Mouse (Mus musculus) liver, embryonic 16.5 days (tissue): ENCODE results near the gene Hemgn. TPM values are rescaled to one million over a fixed set of nuclear protein-coding genes. Genes with fewer than 3 reads are reported as not detected.

Experiments used
- ATAC-seq: fragments of 200-750 bp; cut with Nextera tagmentation; 2 replicates; pipeline ENCODE4 v1.8.0; 2017; ENCODE audit warnings: low read depth, mild to moderate bottlenecking, moderate number of reproducible peaks, moderate library complexity
- H3K27ac ChIP-seq: fragments of 300-500 bp; sonication (generic); 2 replicates; pipeline ENCODE4 v1.5.1; 2014; ENCODE audit warnings: mild to moderate bottlenecking, low read length
- H3K27me3 ChIP-seq: fragments of 300-500 bp; sonication (generic); 2 replicates; pipeline ENCODE4 v1.6.1; 2014; ENCODE audit warnings: low read depth, low read length, mixed read lengths; ENCODE audit not compliant: control insufficient read depth, insufficient read depth
- H3K36me3 ChIP-seq: fragments of 300-500 bp; sonication (generic); 2 replicates; pipeline ENCODE4 v1.6.1; 2014; ENCODE audit warnings: mild to moderate bottlenecking; ENCODE audit not compliant: control insufficient read depth, insufficient read depth
- H3K4me1 ChIP-seq: fragments of 300-500 bp; sonication (generic); 2 replicates; pipeline ENCODE4 v1.6.1; 2014; ENCODE audit warnings: low read depth, low read length, mixed read lengths; ENCODE audit not compliant: control insufficient read depth
- H3K4me2 ChIP-seq: fragments of 300-500 bp; sonication (generic); 2 replicates; pipeline ENCODE4 v1.6.1; 2014; ENCODE audit warnings: low read depth, low read length, mixed read lengths
- H3K4me3 ChIP-seq: fragments of 300-500 bp; sonication (generic); 2 replicates; pipeline ENCODE4 v1.5.1; 2014; ENCODE audit warnings: low read depth, mild to moderate bottlenecking, low read length
- H3K9ac ChIP-seq: fragments of 300-500 bp; sonication (generic); 2 replicates; pipeline ENCODE4 v1.6.1; 2014; ENCODE audit warnings: low read depth, low read length
- H3K9me3 ChIP-seq: fragments of 300-500 bp; sonication (generic); replicated peaks from 2 replicates; pipeline ENCODE4 v1.6.1; 2016; ENCODE audit warnings: low read length; ENCODE audit not compliant: control insufficient read depth
- WGBS: fragments of 180-500 bp; shearing (Covaris S2); extraction: QIAGEN DNeasy Blood & Tissue Kit; methylation state at CpG from one replicate; pipeline ENCODE4 v1.1.7; 2014; ENCODE audit not compliant: insufficient replicate concordance; 5-methylcytosine and 5-hydroxymethylcytosine counted together
- polyA plus RNA-seq: library from polyadenylated mRNA; unstranded; fragments of >200 nt; fragmentation: Nextera tagmentation; extraction: Ambion mirVana; gene quantifications from 2 replicates; pipeline ENCODE4 v1.2.1, GENCODE M21; 2015

Gene Hemgn
- polyA plus RNA-seq, 1 experiment from 2014 or later: 375 TPM

DNA sequence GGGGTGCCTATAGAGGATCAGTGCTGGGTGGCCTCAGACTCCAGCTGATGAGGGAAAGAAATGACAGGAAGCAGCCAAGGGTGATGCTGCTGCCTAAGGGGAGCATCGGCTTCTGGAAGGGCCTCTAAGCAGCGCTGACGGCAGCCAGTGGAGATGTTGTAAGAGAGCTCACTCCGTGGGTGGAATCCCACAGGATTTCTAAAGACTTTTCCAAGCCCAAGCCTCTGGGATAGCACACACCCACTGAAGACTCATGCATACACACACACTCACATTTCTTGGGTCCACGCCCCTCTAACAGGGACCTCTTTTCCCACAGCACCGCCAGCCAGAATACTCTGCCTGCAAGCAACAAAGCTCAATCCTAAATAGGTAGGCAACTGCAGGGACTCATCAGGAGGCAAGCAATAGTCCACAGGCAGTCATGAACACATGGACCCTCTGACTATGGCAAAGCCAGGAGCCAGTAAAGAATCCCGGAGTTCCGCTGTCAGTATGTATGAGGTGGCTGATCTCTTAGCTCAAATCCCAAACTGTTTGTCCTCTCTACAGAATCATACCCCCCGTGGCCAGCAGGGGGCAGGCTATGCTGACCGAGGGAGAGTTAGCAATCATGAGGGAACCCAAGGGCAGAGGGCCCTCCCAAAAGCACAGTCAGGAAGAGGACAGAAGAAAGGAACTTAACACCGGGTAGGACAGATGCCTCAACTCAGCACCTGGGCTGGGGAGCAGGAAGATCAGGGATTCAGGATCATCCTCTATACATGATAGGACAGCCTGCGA is 56.8 kb downstream of the Hemgn start:
- WGBS: 47% methylated on average over 12 of the region's 12 CpGs
- no peaks in the 10 kb centered on the region for H3K9me3 ChIP-seq
- no peak overlapping the region for H3K9ac ChIP-seq
- no peaks in the 10 kb centered on the region for H3K4me1 ChIP-seq
- no peak overlapping the region for H3K27ac ChIP-seq
- H3K36me3 ChIP-seq: no peaks in the 10 kb centered on the region
- no peak for ATAC-seq
- H3K27me3 ChIP-seq: peaks cover 15% of the 10 kb centered on the region
- H3K4me2 ChIP-seq: no peak overlapping the region
- H3K4me3 ChIP-seq: no peak overlapping the region

DNA sequence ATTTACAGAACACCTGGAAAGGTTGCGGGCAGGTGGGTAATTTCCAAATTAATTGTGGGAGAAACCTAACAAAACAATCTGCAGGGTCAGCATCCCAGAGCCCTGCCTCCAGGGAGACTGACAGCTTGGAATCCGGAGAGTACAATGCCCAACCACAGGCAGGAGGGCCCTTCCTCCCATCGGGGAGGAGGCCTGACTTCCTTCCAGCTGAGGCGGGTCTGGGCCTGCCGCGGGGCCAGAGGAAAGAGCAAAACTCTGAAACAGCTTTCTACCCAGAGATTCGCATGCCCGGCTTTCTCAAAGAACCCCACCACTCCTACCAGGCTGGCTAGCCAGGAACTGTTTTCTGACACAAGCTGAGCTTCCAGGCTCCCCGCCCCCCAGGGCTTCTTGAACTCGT is 60.3 kb downstream of the Hemgn start:
- Histone ChIP-seq H3K27me3 (peaks cover 48% of the 10 kb centered on the region), H3K27ac (no peak overlapping the region), H3K36me3 (no peaks in the 10 kb centered on the region), H3K9me3 (no peaks in the 10 kb centered on the region), H3K9ac (no peak overlapping the region), H3K4me1 (no peaks in the 10 kb centered on the region), H3K4me3 (no peak overlapping the region), H3K4me2 (no peak overlapping the region)
- no peak for ATAC-seq
- WGBS: 13% methylated on average over 10 of the region's 10 CpGs

DNA sequence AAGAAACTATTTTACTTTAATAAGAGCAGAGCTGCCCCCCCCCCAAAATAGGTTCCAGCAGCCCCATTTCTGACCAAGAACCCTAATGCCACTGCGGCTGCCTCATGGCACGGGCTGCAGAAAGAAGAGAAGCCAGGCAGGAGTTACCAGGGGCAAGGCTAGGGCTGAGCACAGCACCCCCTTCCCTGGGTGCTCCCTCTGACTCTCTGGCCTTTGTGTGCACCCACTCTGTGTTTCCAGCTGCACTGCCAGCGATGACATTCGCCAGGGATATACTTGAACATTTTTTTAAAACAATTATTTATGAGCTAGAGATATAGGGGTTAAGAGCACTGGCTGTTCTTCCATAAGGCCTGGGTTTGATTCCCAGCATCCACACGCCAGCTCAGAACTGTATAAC is 63.8 kb downstream of the Hemgn start:
- 39% methylated on average over 5 of the region's 5 CpGs for WGBS
- Histone ChIP-seq H3K4me2 (no peak overlapping the region), H3K4me1 (peaks cover 2% of the 10 kb centered on the region; the same call in 1 of the 2 replicates), H3K27ac (no peak overlapping the region), H3K4me3 (no peak overlapping the region), H3K9me3 (no peaks in the 10 kb centered on the region), H3K27me3 (peaks cover 81% of the 10 kb centered on the region), H3K36me3 (no peaks in the 10 kb centered on the region), H3K9ac (no peak overlapping the region)
- no peak for ATAC-seq

DNA sequence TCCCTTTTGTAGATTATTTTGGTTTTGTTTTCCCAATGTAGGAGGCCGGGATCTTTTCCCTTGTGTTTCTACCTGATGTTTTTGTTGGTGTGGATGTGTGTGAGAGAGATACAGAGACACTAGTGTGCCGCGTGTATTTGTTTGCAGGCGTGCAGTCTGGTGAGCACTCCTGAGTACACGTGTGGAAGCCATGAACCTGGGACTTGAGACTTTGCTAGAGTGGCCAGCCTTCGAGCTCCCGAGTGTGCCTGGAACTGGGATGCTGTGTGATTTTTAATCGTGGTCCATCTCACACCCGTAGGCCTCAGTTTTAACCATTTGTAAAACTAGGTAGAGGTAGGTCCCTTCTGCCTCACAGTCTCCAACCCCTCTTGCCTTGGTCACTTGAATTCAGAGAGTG is 64.4 kb downstream of the Hemgn start:
- H3K4me3 ChIP-seq: no peak overlapping the region
- H3K9ac ChIP-seq: no peak overlapping the region
- H3K9me3 ChIP-seq: no peaks in the 10 kb centered on the region
- H3K27me3 ChIP-seq: peaks cover 87% of the 10 kb centered on the region
- H3K27ac ChIP-seq: no peak overlapping the region
- WGBS: 17% methylated on average over 9 of the region's 9 CpGs
- ATAC-seq: no peak
- H3K36me3 ChIP-seq: no peaks in the 10 kb centered on the region
- H3K4me1 ChIP-seq: peaks cover 5% of the 10 kb centered on the region; the same call in 1 of the 2 replicates
- no peak overlapping the region for H3K4me2 ChIP-seq

DNA sequence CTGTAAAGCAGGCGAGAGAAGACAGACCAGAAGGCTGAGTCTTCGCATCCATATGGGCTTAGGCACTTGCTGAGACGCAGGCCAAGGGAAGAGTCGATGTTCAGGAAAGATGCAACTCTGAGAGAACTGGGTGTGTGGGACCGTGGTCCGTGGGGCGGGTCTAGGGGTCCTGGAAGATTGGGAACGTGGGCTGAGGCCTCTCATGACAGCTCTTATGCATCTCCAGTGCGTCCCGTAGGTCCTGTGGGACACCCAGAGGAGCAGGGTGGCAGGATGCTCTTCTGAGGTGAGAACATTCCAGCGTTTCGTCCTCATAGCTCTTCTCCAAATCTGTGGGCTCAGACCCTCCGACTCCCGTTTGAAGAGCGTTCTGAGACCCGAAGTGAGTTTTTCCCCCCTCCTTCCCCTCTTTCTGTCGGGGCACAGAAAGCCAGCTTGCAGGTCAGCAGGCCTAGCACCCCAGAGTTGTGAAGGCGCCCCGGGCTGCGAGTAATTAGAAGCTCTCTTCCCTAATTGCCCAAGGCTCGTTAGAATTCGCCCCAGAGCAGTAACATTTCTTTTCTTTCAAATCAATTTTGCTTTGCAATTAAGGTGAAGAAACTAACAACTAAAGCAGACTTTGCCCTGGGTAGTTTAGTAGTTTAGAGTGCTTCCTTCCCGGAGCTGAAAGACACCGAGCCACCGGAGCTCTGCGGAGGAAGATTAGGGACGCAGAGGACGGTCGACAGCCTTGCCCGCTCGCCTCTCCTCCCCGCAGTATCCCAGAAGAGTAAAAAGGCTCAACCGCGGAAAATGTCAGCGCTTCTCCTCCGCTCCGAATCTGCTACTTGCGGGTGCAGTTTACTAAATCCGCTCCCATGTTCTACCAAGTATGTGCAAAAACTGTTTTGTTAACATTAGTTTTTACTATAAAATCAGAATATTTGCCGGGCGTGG is 65.5 kb downstream of the Hemgn start:
- Histone ChIP-seq H3K4me1 (peaks cover 5% of the 10 kb centered on the region; the same call in 1 of the 2 replicates), H3K36me3 (no peaks in the 10 kb centered on the region), H3K27ac (no peak overlapping the region), H3K27me3 (peaks cover 93% of the 10 kb centered on the region), H3K9ac (no peak overlapping the region), H3K9me3 (no peaks in the 10 kb centered on the region), H3K4me3 (no peak overlapping the region), H3K4me2 (no peak overlapping the region)
- no peak for ATAC-seq
- 3% methylated on average over 40 of the region's 41 CpGs for WGBS

DNA sequence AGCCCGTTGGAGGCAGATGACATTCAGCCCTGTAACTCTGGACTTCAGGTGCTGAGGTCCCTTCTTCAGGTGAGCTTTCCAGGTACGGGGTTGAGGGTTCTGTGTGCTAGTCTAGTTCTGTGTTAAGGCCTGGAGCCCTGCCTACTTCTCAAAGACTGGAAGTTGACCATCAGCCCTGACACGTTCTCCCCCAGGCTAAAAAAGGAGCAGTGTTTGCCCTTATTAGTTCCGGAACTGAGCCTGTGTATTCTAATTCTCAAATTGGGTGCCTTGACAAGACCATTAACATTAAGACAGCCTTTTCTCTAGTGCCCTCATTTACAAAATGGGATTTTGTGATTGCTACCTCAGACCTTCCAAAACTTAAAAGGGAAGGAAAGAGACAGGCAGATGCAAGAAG is 66.2 kb downstream of the Hemgn start:
- H3K4me1 ChIP-seq: peaks cover 5% of the 10 kb centered on the region; the same call in 1 of the 2 replicates
- whole genome bisulfite sequencing: 5% methylated on average over 4 of the region's 4 CpGs
- no peaks in the 10 kb centered on the region for H3K9me3 ChIP-seq
- H3K27me3 ChIP-seq: peaks cover 98% of the 10 kb centered on the region
- H3K9ac ChIP-seq: no peak overlapping the region
- H3K4me3 ChIP-seq: no peak overlapping the region
- no peaks in the 10 kb centered on the region for H3K36me3 ChIP-seq
- H3K4me2 ChIP-seq: no peak overlapping the region
- no peak overlapping the region for H3K27ac ChIP-seq
- ATAC-seq: no peak

DNA sequence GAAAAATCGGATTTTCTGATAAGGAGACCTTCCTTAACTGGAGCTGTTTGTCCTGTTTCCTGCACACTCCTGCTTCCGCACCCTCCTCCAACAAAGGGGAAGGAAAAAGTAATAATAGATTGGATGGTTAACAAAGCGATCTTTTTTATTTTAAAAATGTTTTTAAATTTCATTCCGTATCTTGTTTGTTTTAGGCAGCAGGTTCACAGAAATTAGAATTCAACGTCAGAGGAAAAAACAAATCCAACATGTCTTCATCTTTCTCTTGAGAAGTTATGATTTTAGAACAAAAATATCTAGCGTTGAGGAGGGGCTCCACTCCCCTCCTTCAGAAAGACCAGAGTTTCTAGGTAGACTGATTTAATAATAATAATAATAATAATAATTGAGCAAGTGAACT is 67.1 kb downstream of the Hemgn start:
- 19% methylated on average over 6 of the region's 6 CpGs for WGBS
- H3K27ac ChIP-seq: no peak overlapping the region
- no peak overlapping the region for H3K4me2 ChIP-seq
- H3K4me1 ChIP-seq: peaks cover 5% of the 10 kb centered on the region; the same call in 1 of the 2 replicates
- H3K36me3 ChIP-seq: no peaks in the 10 kb centered on the region
- no peak overlapping the region for H3K4me3 ChIP-seq
- H3K27me3 ChIP-seq: peaks cover 98% of the 10 kb centered on the region
- H3K9me3 ChIP-seq: no peaks in the 10 kb centered on the region
- ATAC-seq: no peak
- H3K9ac ChIP-seq: no peak overlapping the region

DNA sequence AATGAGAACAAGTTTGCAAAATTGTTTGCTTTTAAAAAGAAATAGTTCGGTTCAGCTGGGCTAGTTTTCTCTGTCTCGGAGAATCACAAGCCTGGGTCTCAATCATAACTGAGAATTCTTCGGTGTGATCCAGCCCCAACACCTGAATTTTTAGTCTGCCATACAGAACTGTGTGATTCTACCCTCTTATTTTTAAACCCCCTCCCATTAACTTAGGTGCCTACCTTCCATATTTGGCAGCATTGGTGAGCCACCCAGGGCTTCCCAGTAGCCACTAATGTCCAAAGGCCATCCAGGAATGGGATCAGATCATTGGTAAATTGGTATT is 67.6 kb downstream of the Hemgn start:
- H3K4me1 ChIP-seq: peaks cover 5% of the 10 kb centered on the region; the same call in 1 of the 2 replicates
- no peak overlapping the region for H3K4me2 ChIP-seq
- no peak overlapping the region for H3K4me3 ChIP-seq
- 17% methylated on average over 3 of the region's 3 CpGs for WGBS
- no peak for ATAC-seq
- peaks cover 99% of the 10 kb centered on the region for H3K27me3 ChIP-seq
- no peak overlapping the region for H3K9ac ChIP-seq
- no peaks in the 10 kb centered on the region for H3K36me3 ChIP-seq
- no peak overlapping the region for H3K27ac ChIP-seq
- no peaks in the 10 kb centered on the region for H3K9me3 ChIP-seq
